Mouse (Mus musculus) small intestine, adult 2 months (tissue): ENCODE measurements around the gene Ttc1. TPM values are rescaled to one million over a fixed set of nuclear protein-coding genes. Genes with fewer than 3 reads are reported as not detected.

Experiments used
- H3K27ac ChIP-seq: fragments of 200-500 bp; 2 replicates; pipeline ENCODE4 v1.5.1; 2012; ENCODE audit warnings: low read depth, low read length, control low read depth, inconsistent platforms; ENCODE audit not compliant: insufficient read depth
- H3K27me3 ChIP-seq: fragments of 200-500 bp; 2 replicates; pipeline ENCODE4 v1.6.1; 2012; ENCODE audit warnings: mild to moderate bottlenecking, moderate library complexity, low read length, inconsistent platforms; ENCODE audit not compliant: control insufficient read depth, insufficient read depth
- H3K36me3 ChIP-seq: fragments of 200-500 bp; 2 replicates; pipeline ENCODE4 v1.6.1; 2012; ENCODE audit warnings: mild to moderate bottlenecking, low read length, control low read depth, inconsistent platforms; ENCODE audit not compliant: control insufficient read depth, insufficient read depth
- H3K4me1 ChIP-seq: fragments of 200-500 bp; 2 replicates; pipeline ENCODE4 v1.6.1; 2012; ENCODE audit warnings: low read length, inconsistent platforms, mixed read lengths; ENCODE audit not compliant: control insufficient read depth, insufficient read depth, insufficient read length
- H3K4me3 ChIP-seq: fragments of 200-500 bp; 2 replicates; pipeline ENCODE4 v1.5.1; 2012; ENCODE audit warnings: low read depth, mild to moderate bottlenecking, control low read depth, inconsistent platforms, low read length, moderate library complexity
- CTCF ChIP-seq: fragments of 200-500 bp; IDR thresholded peaks from 2 replicates; pipeline ENCODE4 v1.5.1; 2012; ENCODE audit warnings: low read depth, mild to moderate bottlenecking, control low read depth, inconsistent platforms, low read length, moderate library complexity, mixed read lengths; ENCODE audit not compliant: insufficient replicate concordance, insufficient read length; ENCODE audit errors: extremely low read depth
- POLR2A ChIP-seq: fragments of 200-500 bp; IDR thresholded peaks from 2 replicates; pipeline ENCODE4 v1.6.1; 2012; ENCODE audit warnings: low read depth, mild to moderate bottlenecking, control low read depth, inconsistent platforms, low read length, moderate library complexity
- WGBS: fragments of 180-500 bp; shearing (Covaris S2); methylation state at CpG from one replicate; pipeline ENCODE4 v1.1.7; 2018; 5-methylcytosine and 5-hydroxymethylcytosine counted together
- polyA plus RNA-seq: library from polyadenylated mRNA; depleted of rRNA; stranded (reverse); fragments of >200 nt; gene quantifications from 2 replicates; pipeline ENCODE4 v1.2.3, GENCODE M21; 2012

The Ttc1 gene
- polyA plus RNA-seq, 1 experiment, result 8.8 TPM

- TF ChIP-seq POLR2A, result no peak
- TF ChIP-seq CTCF, result no peak
- 17% methylated on average over 63 of the region's 63 CpGs for WGBS
- no peaks in the 10 kb centered on the region for H3K36me3 ChIP-seq
- H3K27ac ChIP-seq, result no peak overlapping the region
- H3K4me1 ChIP-seq, result no peaks in the 10 kb centered on the region; the same call in 1 of the 2 replicates
- H3K4me3 ChIP-seq, result peak overlapping the region; percentile 12; the same call in 1 of the 2 replicates
- H3K27me3 ChIP-seq, result peaks cover 16% of the 10 kb centered on the region
These were observed 27.9 kb upstream of the Ttc1 start for GRCm38 (mm10) chr11:43775469-43776323.

DNA sequence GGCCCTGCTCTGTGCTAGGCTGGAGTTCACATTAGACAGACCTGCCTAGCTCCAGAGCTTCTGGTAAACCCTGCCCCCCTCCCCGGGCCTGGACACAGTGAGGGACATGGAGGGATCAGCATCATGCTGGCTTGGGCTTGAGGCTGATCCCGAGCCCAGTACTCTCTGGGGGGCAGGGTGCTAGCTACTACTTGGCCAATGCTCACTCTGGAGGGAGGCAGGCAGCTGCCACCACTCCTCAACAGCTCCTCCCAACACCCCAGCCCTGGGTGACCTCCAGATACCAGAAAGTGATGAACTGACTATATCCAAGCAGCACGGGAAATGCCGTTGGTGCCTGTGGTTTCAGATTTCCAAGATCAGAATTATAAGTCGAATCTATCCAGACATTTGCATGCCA is 25.9 kb upstream of the Ttc1 start:
- peaks cover 16% of the 10 kb centered on the region for H3K27me3 ChIP-seq
- TF ChIP-seq POLR2A (no peak), CTCF (no peak)
- H3K27ac ChIP-seq, result no peak overlapping the region
- WGBS, result 39% methylated on average over 5 of the region's 5 CpGs
- no peaks in the 10 kb centered on the region for H3K36me3 ChIP-seq
- H3K4me3 ChIP-seq, result no peak overlapping the region
- H3K4me1 ChIP-seq, result no peaks in the 10 kb centered on the region; the same call in 1 of the 2 replicates

- no peaks in the 10 kb centered on the region for H3K36me3 ChIP-seq
- H3K4me3 ChIP-seq, result no peak overlapping the region
- H3K27ac ChIP-seq, result no peak overlapping the region
- H3K4me1 ChIP-seq, result no peaks in the 10 kb centered on the region
- no peak for TF ChIP-seq CTCF
- TF ChIP-seq POLR2A, result no peak
- H3K27me3 ChIP-seq, result peaks cover under 1% of the 10 kb centered on the region; the same call in 1 of the 2 replicates
- 62% methylated on average over 4 of the region's 4 CpGs for WGBS
These were observed 22.3 kb upstream of the Ttc1 start for GRCm38 (mm10) chr11:43770110-43770509.

GRCm38 (mm10) chr11:43767749-43768148 is 19.9 kb upstream of the Ttc1 start:
- Histone ChIP-seq H3K27ac (no peak overlapping the region), H3K27me3 (no peaks in the 10 kb centered on the region), H3K4me1 (no peaks in the 10 kb centered on the region), H3K4me3 (no peak overlapping the region), H3K36me3 (no peaks in the 10 kb centered on the region)
- WGBS, result 68% methylated on average over 11 of the region's 11 CpGs
- TF ChIP-seq CTCF, result no peak
- no peak for TF ChIP-seq POLR2A

GRCm38 (mm10) chr11:43766922-43767648 is 19.3 kb upstream of the Ttc1 start:
- 2% methylated on average over 37 of the region's 37 CpGs for WGBS
- H3K4me1 ChIP-seq, result no peaks in the 10 kb centered on the region

GRCm38 (mm10) chr11:43758436-43758835 is 10.6 kb upstream of the Ttc1 start:
- Histone ChIP-seq H3K4me1 (no peaks in the 10 kb centered on the region), H3K27me3 (no peaks in the 10 kb centered on the region), H3K4me3 (no peak overlapping the region), H3K27ac (no peak overlapping the region), H3K36me3 (no peaks in the 10 kb centered on the region)
- no peak for TF ChIP-seq CTCF
- TF ChIP-seq POLR2A, result no peak
- 45% methylated on average over 2 of the region's 2 CpGs for WGBS

More at GRCm38 (mm10) chr11:43766922-43767648, 19.3 kb upstream of the Ttc1 start:
- no peak for TF ChIP-seq POLR2A
- peak; percentile 75 for TF ChIP-seq CTCF
- Histone ChIP-seq H3K4me3 (peak overlapping the region; percentile 68), H3K27me3 (no peaks in the 10 kb centered on the region), H3K27ac (no peak overlapping the region), H3K36me3 (no peaks in the 10 kb centered on the region)

DNA sequence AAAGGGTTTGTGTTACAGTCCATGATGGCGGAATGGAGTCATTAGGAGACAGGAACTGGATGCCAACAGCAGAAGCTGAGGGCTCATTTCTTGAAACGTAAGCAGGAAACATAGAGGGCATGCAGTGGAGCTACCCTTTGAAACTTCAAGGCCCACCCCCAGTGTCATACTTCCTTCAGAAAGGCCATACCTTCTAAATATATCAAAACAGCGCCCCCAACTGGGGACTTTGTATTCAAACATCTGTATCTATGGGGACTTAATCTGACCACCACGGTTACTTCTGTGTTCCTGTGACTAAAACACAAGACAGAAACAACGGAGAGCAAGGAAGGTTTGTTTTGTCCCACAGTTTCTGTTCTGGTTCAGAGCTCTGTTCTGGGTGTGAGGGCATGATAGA is 7.6 kb upstream of the Ttc1 start:
- TF ChIP-seq CTCF (no peak), POLR2A (no peak)
- H3K27ac ChIP-seq, result no peak overlapping the region
- H3K36me3 ChIP-seq, result no peaks in the 10 kb centered on the region
- no peak overlapping the region for H3K4me3 ChIP-seq
- H3K4me1 ChIP-seq, result no peaks in the 10 kb centered on the region
- WGBS, result 64% methylated on average over 5 of the region's 5 CpGs
- no peaks in the 10 kb centered on the region for H3K27me3 ChIP-seq
